Mouse (Mus musculus): Measurements from ENCODE around the gene Iffo2. TPM values are rescaled to one million over a fixed set of nuclear protein-coding genes. Genes with fewer than 3 reads are reported as not detected.
A peak's percentile ranks its signal among the peaks of the same experiment; 100 is the strongest.

The Iffo2 gene
- total and polyA plus RNA-seq, 2 experiments from 2014 or later, result 5.8 to 18.1 TPM

GRCm38 (mm10) chr4:139500814-139501213, 29.5 kb upstream of the Iffo2 start:
- H3K9ac ChIP-seq (replicated peaks; ENCODE audit: low read length, poor library complexity, severe bottlenecking), result no peak overlapping the region
- WGBS, result 54% methylated on average over 14 of the region's 14 CpGs
- H3K4me2 ChIP-seq (ENCODE audit: low read depth, low read length, poor library complexity, severe bottlenecking), result no peak overlapping the region
- no peaks in the 10 kb centered on the region for H3K36me3 ChIP-seq (ENCODE audit: insufficient read depth, low read length)
- peak; percentile 22 for DNase-seq (ENCODE audit: low spot score)
- H3K9me3 ChIP-seq (ENCODE audit: low read length), result no peaks in the 10 kb centered on the region
- no peak for TF ChIP-seq CTCF (IDR thresholded peaks at IDR 0.05)
- ATAC-seq (ENCODE audit: low FRiP score), result 0 out of 2 replicates have a peak, but pooled peaks have one; percentile 31
- no peaks in the 10 kb centered on the region for H3K27me3 ChIP-seq (ENCODE audit: insufficient read depth, low read length)
- H3K27ac ChIP-seq (ENCODE audit: low read depth, low read length), result no peak overlapping the region
- no peak overlapping the region for H3K4me3 ChIP-seq (ENCODE audit: low read depth, low read length)
- no peaks in the 10 kb centered on the region for H3K4me1 ChIP-seq (ENCODE audit: insufficient read depth, low read length)

- peak; percentile 38 for DNase-seq (ENCODE audit: low spot score)
- 79% methylated on average over 6 of the region's 6 CpGs for WGBS
- peak; percentile 62 for TF ChIP-seq CTCF (IDR thresholded peaks at IDR 0.05)
- H3K4me1 ChIP-seq (ENCODE audit: insufficient read depth, low read length), result no peaks in the 10 kb centered on the region
- H3K36me3 ChIP-seq (ENCODE audit: insufficient read depth, low read length), result no peaks in the 10 kb centered on the region
- H3K27ac ChIP-seq (ENCODE audit: low read depth, low read length), result no peak overlapping the region
- H3K4me3 ChIP-seq (ENCODE audit: low read depth, low read length), result no peak overlapping the region
- no peaks in the 10 kb centered on the region for H3K9me3 ChIP-seq (ENCODE audit: low read length)
- H3K9ac ChIP-seq (replicated peaks; ENCODE audit: low read length, poor library complexity, severe bottlenecking), result no peak overlapping the region
- H3K27me3 ChIP-seq (ENCODE audit: insufficient read depth, low read length), result no peaks in the 10 kb centered on the region
- ATAC-seq (ENCODE audit: low FRiP score), result no peak
- H3K4me2 ChIP-seq (ENCODE audit: low read depth, low read length, poor library complexity, severe bottlenecking), result no peak overlapping the region
Observed at GRCm38 (mm10) chr4:139501702-139502101, 28.6 kb upstream of the Iffo2 start.

- no peak for DNase-seq (ENCODE audit: low spot score)
- Histone ChIP-seq H3K4me2 (ENCODE audit: low read depth, low read length, poor library complexity, severe bottlenecking) (no peak overlapping the region), H3K9me3 (ENCODE audit: low read length) (no peaks in the 10 kb centered on the region), H3K4me1 (ENCODE audit: insufficient read depth, low read length) (no peaks in the 10 kb centered on the region), H3K36me3 (ENCODE audit: insufficient read depth, low read length) (no peaks in the 10 kb centered on the region), H3K9ac (replicated peaks; ENCODE audit: low read length, poor library complexity, severe bottlenecking) (no peak overlapping the region), H3K4me3 (ENCODE audit: low read depth, low read length) (no peak overlapping the region), H3K27ac (ENCODE audit: low read depth, low read length) (no peak overlapping the region), H3K27me3 (ENCODE audit: insufficient read depth, low read length) (no peaks in the 10 kb centered on the region)
- 91% methylated on average over 8 of the region's 8 CpGs for WGBS
- no peak for TF ChIP-seq CTCF (IDR thresholded peaks at IDR 0.05)
- no peak for ATAC-seq (ENCODE audit: low FRiP score)
Observed at GRCm38 (mm10) chr4:139503919-139504318, 26.4 kb upstream of the Iffo2 start.

- DNase-seq (ENCODE audit: low spot score) (no peak), ATAC-seq (ENCODE audit: low FRiP score) (no peak)
- Histone ChIP-seq H3K36me3 (ENCODE audit: insufficient read depth, low read length) (no peaks in the 10 kb centered on the region), H3K9me3 (ENCODE audit: low read length) (no peaks in the 10 kb centered on the region), H3K9ac (replicated peaks; ENCODE audit: low read length, poor library complexity, severe bottlenecking) (no peak overlapping the region), H3K4me1 (ENCODE audit: insufficient read depth, low read length) (no peaks in the 10 kb centered on the region), H3K4me2 (ENCODE audit: low read depth, low read length, poor library complexity, severe bottlenecking) (no peak overlapping the region), H3K27me3 (ENCODE audit: insufficient read depth, low read length) (no peaks in the 10 kb centered on the region), H3K27ac (ENCODE audit: low read depth, low read length) (no peak overlapping the region), H3K4me3 (ENCODE audit: low read depth, low read length) (no peak overlapping the region)
- TF ChIP-seq CTCF (IDR thresholded peaks at IDR 0.05), result no peak; the same call in none of the 2 replicates
- WGBS, result 81% methylated on average over 4 of the region's 4 CpGs
Observed at GRCm38 (mm10) chr4:139505716-139506115, 24.6 kb upstream of the Iffo2 start.

GRCm38 (mm10) chr4:139506727-139507126, 23.6 kb upstream of the Iffo2 start:
- H3K4me2 ChIP-seq (ENCODE audit: low read depth, low read length, poor library complexity, severe bottlenecking), result no peak overlapping the region
- no peak for DNase-seq (ENCODE audit: low spot score)
- no peak for ATAC-seq (ENCODE audit: low FRiP score)
- 96% methylated on average over 11 of the region's 11 CpGs for WGBS
- no peaks in the 10 kb centered on the region for H3K27me3 ChIP-seq (ENCODE audit: insufficient read depth, low read length)
- H3K27ac ChIP-seq (ENCODE audit: low read depth, low read length), result no peak overlapping the region
- H3K36me3 ChIP-seq (ENCODE audit: insufficient read depth, low read length), result no peaks in the 10 kb centered on the region
- TF ChIP-seq CTCF (IDR thresholded peaks at IDR 0.05), result no peak
- H3K4me1 ChIP-seq (ENCODE audit: insufficient read depth, low read length), result no peaks in the 10 kb centered on the region
- H3K9ac ChIP-seq (replicated peaks; ENCODE audit: low read length, poor library complexity, severe bottlenecking), result no peak overlapping the region
- H3K9me3 ChIP-seq (ENCODE audit: low read length), result no peaks in the 10 kb centered on the region
- H3K4me3 ChIP-seq (ENCODE audit: low read depth, low read length), result no peak overlapping the region

GRCm38 (mm10) chr4:139509069-139509468, 21.3 kb upstream of the Iffo2 start:
- Histone ChIP-seq H3K4me1 (ENCODE audit: insufficient read depth, low read length) (no peaks in the 10 kb centered on the region), H3K9me3 (ENCODE audit: low read length) (no peaks in the 10 kb centered on the region), H3K4me2 (ENCODE audit: low read depth, low read length, poor library complexity, severe bottlenecking) (no peak overlapping the region), H3K4me3 (ENCODE audit: low read depth, low read length) (no peak overlapping the region), H3K9ac (replicated peaks; ENCODE audit: low read length, poor library complexity, severe bottlenecking) (no peak overlapping the region), H3K27ac (ENCODE audit: low read depth, low read length) (no peak overlapping the region), H3K27me3 (ENCODE audit: insufficient read depth, low read length) (no peaks in the 10 kb centered on the region), H3K36me3 (ENCODE audit: insufficient read depth, low read length) (no peaks in the 10 kb centered on the region)
- 96% methylated on average over 2 of the region's 2 CpGs for WGBS
- no peak for DNase-seq (ENCODE audit: low spot score)
- TF ChIP-seq CTCF (IDR thresholded peaks at IDR 0.05), result no peak
- no peak for ATAC-seq (ENCODE audit: low FRiP score)

Measured in midbrain, postnatal 0 days (tissue).